Mouse (Mus musculus): Measurements from ENCODE around the gene Ankrd34a. TPM values are rescaled to one million over a fixed set of nuclear protein-coding genes. Genes with fewer than 3 reads are reported as not detected.

Gene Ankrd34a
- total and polyA plus RNA-seq, 2 experiments from 2014 or later, result 16.3 to 32.7 TPM

- 2% methylated on average over 51 of the region's 54 CpGs for WGBS
- no peaks in the 10 kb centered on the region for H3K9me3 ChIP-seq (ENCODE audit: low read length)
- ATAC-seq (ENCODE audit: low FRiP score), result no peak
Observed at GRCm38 (mm10) chr3:96598156-96599068, 2.0 kb downstream of the Ankrd34a start.

GRCm38 (mm10) chr3:96599069-96599393 lies 2.6 kb downstream of the Ankrd34a start:
- 57% methylated on average over 8 of the region's 8 CpGs for WGBS
- H3K4me2 ChIP-seq (ENCODE audit: low read depth, low read length, poor library complexity, severe bottlenecking), result peak overlapping the region; percentile 96
- no peaks in the 10 kb centered on the region for H3K9me3 ChIP-seq (ENCODE audit: low read length)
- DNase-seq (ENCODE audit: low spot score) (no peak), ATAC-seq (ENCODE audit: low FRiP score) (no peak)
- H3K36me3 ChIP-seq (ENCODE audit: insufficient read depth, low read length), result no peaks in the 10 kb centered on the region
- H3K4me1 ChIP-seq (ENCODE audit: insufficient read depth, low read length), result peaks cover 20% of the 10 kb centered on the region; the same call in 1 of the 2 replicates
- no peak overlapping the region for H3K27ac ChIP-seq (ENCODE audit: low read depth, low read length)
- TF ChIP-seq CTCF (IDR thresholded peaks at IDR 0.05), result no peak
- peak overlapping the region; percentile 60 for H3K4me3 ChIP-seq (ENCODE audit: low read depth, low read length)
- no peaks in the 10 kb centered on the region for H3K27me3 ChIP-seq (ENCODE audit: insufficient read depth, low read length)
- H3K9ac ChIP-seq (replicated peaks; ENCODE audit: low read length, poor library complexity, severe bottlenecking), result no peak overlapping the region

More at GRCm38 (mm10) chr3:96598156-96599068, 2.0 kb downstream of the Ankrd34a start:
- Histone ChIP-seq H3K9ac (replicated peaks; ENCODE audit: low read length, poor library complexity, severe bottlenecking) (peak overlapping the region; percentile 81), H3K27me3 (ENCODE audit: insufficient read depth, low read length) (no peaks in the 10 kb centered on the region), H3K36me3 (ENCODE audit: insufficient read depth, low read length) (no peaks in the 10 kb centered on the region), H3K4me3 (ENCODE audit: low read depth, low read length) (peak overlapping the region; percentile 60), H3K4me1 (ENCODE audit: insufficient read depth, low read length) (peaks cover 16% of the 10 kb centered on the region; the same call in 1 of the 2 replicates), H3K4me2 (ENCODE audit: low read depth, low read length, poor library complexity, severe bottlenecking) (peak overlapping the region; percentile 96), H3K27ac (ENCODE audit: low read depth, low read length) (peak overlapping the region; percentile 77)
- DNase-seq (ENCODE audit: low spot score), result peak; percentile 79
- no peak for TF ChIP-seq CTCF (IDR thresholded peaks at IDR 0.05)

DNA sequence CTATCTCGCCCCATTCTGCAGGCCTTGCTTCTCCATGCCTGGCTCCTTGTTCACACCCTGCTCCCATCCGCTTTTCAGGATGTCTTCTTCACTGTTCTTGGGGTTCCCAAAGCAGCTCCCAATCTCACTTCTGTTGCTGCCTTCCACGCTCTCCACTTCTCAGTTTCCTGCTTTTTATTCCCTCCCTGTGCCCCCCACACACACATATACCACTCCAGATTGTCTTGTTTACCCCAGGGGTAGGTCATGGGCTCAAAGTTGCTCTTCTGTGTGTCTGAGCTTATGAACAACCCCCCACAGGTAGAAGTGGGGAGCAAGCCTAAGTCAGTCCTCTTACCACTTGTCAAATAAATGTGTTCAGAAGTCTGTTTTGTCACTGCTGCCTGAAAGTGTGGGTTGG lies 3.0 kb downstream of the Ankrd34a start:
- ATAC-seq (ENCODE audit: low FRiP score) (no peak), DNase-seq (ENCODE audit: low spot score) (no peak)
- Histone ChIP-seq H3K4me1 (ENCODE audit: insufficient read depth, low read length) (peaks cover 20% of the 10 kb centered on the region; the same call in 1 of the 2 replicates), H3K36me3 (ENCODE audit: insufficient read depth, low read length) (no peaks in the 10 kb centered on the region), H3K27me3 (ENCODE audit: insufficient read depth, low read length) (no peaks in the 10 kb centered on the region), H3K4me3 (ENCODE audit: low read depth, low read length) (no peak overlapping the region), H3K9ac (replicated peaks; ENCODE audit: low read length, poor library complexity, severe bottlenecking) (no peak overlapping the region), H3K9me3 (ENCODE audit: low read length) (no peaks in the 10 kb centered on the region), H3K4me2 (ENCODE audit: low read depth, low read length, poor library complexity, severe bottlenecking) (0 out of 2 replicates have a peak overlapping the region, but pooled peaks have one; percentile 96), H3K27ac (ENCODE audit: low read depth, low read length) (no peak overlapping the region)
- no peak for TF ChIP-seq CTCF (IDR thresholded peaks at IDR 0.05)
- WGBS, result 81% methylated on average over 3 of the region's 3 CpGs

- peak within 1 kb of the TSS; percentile 83 for H3K27ac ChIP-seq (ENCODE audit: low read depth, low read length)
- peak; percentile 98 for DNase-seq (ENCODE audit: low spot score)
- H3K9me3 ChIP-seq (ENCODE audit: low read length), result no peaks in the 10 kb centered on the region
- H3K27me3 ChIP-seq (ENCODE audit: insufficient read depth, low read length), result no peaks in the 10 kb centered on the region
- no peaks in the 10 kb centered on the region for H3K36me3 ChIP-seq (ENCODE audit: insufficient read depth, low read length)
- H3K4me2 ChIP-seq (ENCODE audit: low read depth, low read length, poor library complexity, severe bottlenecking), result peak within 1 kb of the TSS; percentile 72
- no peak for TF ChIP-seq CTCF (IDR thresholded peaks at IDR 0.05)
- ATAC-seq (ENCODE audit: low FRiP score), result peak; percentile 87
- WGBS, result under 1% methylated on average over 27 of the region's 27 CpGs
- H3K9ac ChIP-seq (replicated peaks; ENCODE audit: low read length, poor library complexity, severe bottlenecking), result peak within 1 kb of the TSS; percentile 80
- H3K4me3 ChIP-seq (ENCODE audit: low read depth, low read length), result peak within 1 kb of the TSS; percentile 83
- peaks cover 16% of the 10 kb centered on the region; the same call in 1 of the 2 replicates for H3K4me1 ChIP-seq (ENCODE audit: insufficient read depth, low read length)
Observed at GRCm38 (mm10) chr3:96600639-96601250, 4.3 kb downstream of the Ankrd34a start, which contains the start of gene Lix1l. Gene Lix1l, plus strand, starts transcription at chr3:96601149.

DNA sequence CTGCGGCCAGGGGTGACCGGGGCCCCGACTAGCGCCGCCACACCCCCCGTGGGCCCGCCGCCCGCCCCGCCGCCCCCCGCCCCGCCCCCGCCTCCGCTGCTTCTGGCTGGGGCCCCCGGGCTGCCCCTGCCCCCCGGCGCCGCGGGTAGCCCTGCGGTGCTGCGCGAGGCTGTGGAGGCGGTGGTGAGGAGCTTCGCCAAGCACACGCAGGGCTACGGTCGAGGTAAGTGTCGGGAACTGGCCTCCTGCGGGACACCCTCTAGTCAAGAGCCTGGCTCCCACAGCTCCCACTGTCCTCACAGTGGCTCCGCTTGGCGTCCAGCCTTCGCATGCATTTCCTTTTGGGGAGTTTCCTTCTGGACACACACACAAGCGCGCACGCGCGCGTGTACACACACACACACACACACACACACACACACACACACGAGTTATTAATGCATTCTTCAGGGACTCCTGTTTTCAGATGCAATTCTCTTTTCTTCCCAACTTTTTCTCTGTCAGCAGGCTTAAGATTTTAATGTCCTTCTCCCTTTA lies 4.9 kb downstream of the Ankrd34a start:
- H3K9ac ChIP-seq (replicated peaks; ENCODE audit: low read length, poor library complexity, severe bottlenecking), result peak overlapping the region; percentile 80

More for the DNA sequence above, 4.9 kb downstream of the Ankrd34a start:
- no peak for TF ChIP-seq CTCF (IDR thresholded peaks at IDR 0.05)
- H3K27me3 ChIP-seq (ENCODE audit: insufficient read depth, low read length), result no peaks in the 10 kb centered on the region
- H3K36me3 ChIP-seq (ENCODE audit: insufficient read depth, low read length), result no peaks in the 10 kb centered on the region
- ATAC-seq (ENCODE audit: low FRiP score), result peak; percentile 57
- peak; percentile 76 for DNase-seq (ENCODE audit: low spot score)
- H3K27ac ChIP-seq (ENCODE audit: low read depth, low read length), result peak overlapping the region; percentile 83
- WGBS, result under 1% methylated on average over 17 of the region's 40 CpGs
- peak overlapping the region; percentile 83 for H3K4me3 ChIP-seq (ENCODE audit: low read depth, low read length)
- H3K9me3 ChIP-seq (ENCODE audit: low read length), result no peaks in the 10 kb centered on the region
- peak overlapping the region; percentile 72 for H3K4me2 ChIP-seq (ENCODE audit: low read depth, low read length, poor library complexity, severe bottlenecking)
- peaks cover 12% of the 10 kb centered on the region; the same call in 1 of the 2 replicates for H3K4me1 ChIP-seq (ENCODE audit: insufficient read depth, low read length)
